Mouse (Mus musculus) brown adipose tissue, adult 24 weeks (tissue): ENCODE measurements around the gene H2-K1. TPM values are rescaled to one million over a fixed set of nuclear protein-coding genes. Genes with fewer than 3 reads are reported as not detected.
A peak's percentile ranks its signal among the peaks of the same experiment; 100 is the strongest.

Experiments used
- H3K27ac ChIP-seq: fragments of 200-500 bp; replicated peaks from 2 replicates; pipeline ENCODE4 v1.5.1; 2012; ENCODE audit warnings: low read depth, mild to moderate bottlenecking, low read length
- H3K4me1 ChIP-seq: fragments of 200-500 bp; 2 replicates; pipeline ENCODE4 v1.6.1; 2012; ENCODE audit warnings: low read length, mixed read lengths; ENCODE audit not compliant: control insufficient read depth, insufficient read depth, insufficient read length
- H3K4me3 ChIP-seq: fragments of 200-500 bp; 2 replicates; pipeline ENCODE4 v1.5.1; 2012; ENCODE audit warnings: low read depth, mild to moderate bottlenecking, low read length, moderate library complexity; ENCODE audit not compliant: insufficient read depth
- polyA plus RNA-seq: library from polyadenylated mRNA; stranded (reverse); fragments of >200 nt; gene quantifications from 2 replicates; pipeline ENCODE4 v1.2.4, GENCODE M21; 2012; ENCODE audit not compliant: missing spikeins, insufficient read depth, insufficient read length

The H2-K1 gene
- polyA plus RNA-seq, 1 experiment, result 394 TPM

- Histone ChIP-seq H3K27ac (peak overlapping the region; percentile 62), H3K4me1 (peaks cover 22% of the 10 kb centered on the region), H3K4me3 (no peak overlapping the region)
Observed at GRCm38 (mm10) chr17:33980181-33981035, 19.7 kb downstream of the H2-K1 start.

GRCm38 (mm10) chr17:33979512-33980050, 20.6 kb downstream of the H2-K1 start:
- peak overlapping the region; percentile 82 for H3K27ac ChIP-seq
- H3K4me3 ChIP-seq, result no peak overlapping the region
- H3K4me1 ChIP-seq, result peaks cover 22% of the 10 kb centered on the region

GRCm38 (mm10) chr17:33978631-33979031, 21.5 kb downstream of the H2-K1 start:
- peaks cover 22% of the 10 kb centered on the region for H3K4me1 ChIP-seq
- peak overlapping the region; percentile 76 for H3K4me3 ChIP-seq
- peak overlapping the region; percentile 82 for H3K27ac ChIP-seq

GRCm38 (mm10) chr17:33977861-33978557, 22.1 kb downstream of the H2-K1 start:
- Histone ChIP-seq H3K27ac (peak overlapping the region; percentile 69), H3K4me1 (peaks cover 22% of the 10 kb centered on the region), H3K4me3 (peak overlapping the region; percentile 76)

GRCm38 (mm10) chr17:33973572-33973971, 26.6 kb downstream of the H2-K1 start:
- H3K4me3 ChIP-seq, result no peak overlapping the region
- H3K27ac ChIP-seq, result no peak overlapping the region

GRCm38 (mm10) chr17:33972691-33973090, 27.5 kb downstream of the H2-K1 start:
- peaks cover 2% of the 10 kb centered on the region; the same call in 1 of the 2 replicates for H3K4me1 ChIP-seq
- no peak overlapping the region for H3K27ac ChIP-seq
- no peak overlapping the region for H3K4me3 ChIP-seq

More at GRCm38 (mm10) chr17:33973572-33973971, 26.6 kb downstream of the H2-K1 start:
- peaks cover 3% of the 10 kb centered on the region; the same call in 1 of the 2 replicates for H3K4me1 ChIP-seq

- Histone ChIP-seq H3K27ac (no peak overlapping the region), H3K4me1 (no peaks in the 10 kb centered on the region), H3K4me3 (no peak overlapping the region)
Observed at GRCm38 (mm10) chr17:33969394-33969793, 30.8 kb downstream of the H2-K1 start.

- Histone ChIP-seq H3K27ac (no peak overlapping the region), H3K4me1 (no peaks in the 10 kb centered on the region), H3K4me3 (no peak overlapping the region)
Observed at GRCm38 (mm10) chr17:33968927-33969326, 31.2 kb downstream of the H2-K1 start.

GRCm38 (mm10) chr17:33968489-33968888, 31.7 kb downstream of the H2-K1 start:
- no peaks in the 10 kb centered on the region for H3K4me1 ChIP-seq
- no peak overlapping the region for H3K27ac ChIP-seq
- H3K4me3 ChIP-seq, result no peak overlapping the region

- Histone ChIP-seq H3K4me1 (no peaks in the 10 kb centered on the region), H3K4me3 (no peak overlapping the region), H3K27ac (no peak overlapping the region)
Observed at GRCm38 (mm10) chr17:33965846-33966550, 34.1 kb downstream of the H2-K1 start.

GRCm38 (mm10) chr17:33965082-33965845, 34.9 kb downstream of the H2-K1 start:
- Histone ChIP-seq H3K4me1 (no peaks in the 10 kb centered on the region), H3K4me3 (no peak overlapping the region), H3K27ac (no peak overlapping the region)

GRCm38 (mm10) chr17:33962876-33963275, 37.3 kb downstream of the H2-K1 start:
- H3K4me3 ChIP-seq, result no peak overlapping the region
- no peak overlapping the region for H3K27ac ChIP-seq
- H3K4me1 ChIP-seq, result no peaks in the 10 kb centered on the region

GRCm38 (mm10) chr17:33959948-33960347, 40.2 kb downstream of the H2-K1 start:
- Histone ChIP-seq H3K4me3 (no peak overlapping the region), H3K27ac (no peak overlapping the region), H3K4me1 (no peaks in the 10 kb centered on the region)

GRCm38 (mm10) chr17:33959135-33959534, 41.0 kb downstream of the H2-K1 start:
- H3K4me1 ChIP-seq, result no peaks in the 10 kb centered on the region
- no peak overlapping the region for H3K4me3 ChIP-seq
- H3K27ac ChIP-seq, result no peak overlapping the region
